Mouse (Mus musculus): Measurements from ENCODE around the gene Suz12. TPM values are rescaled to one million over a fixed set of nuclear protein-coding genes. Genes with fewer than 3 reads are reported as not detected.
A peak's percentile ranks its signal among the peaks of the same experiment; 100 is the strongest.
"Not testable (repeated sequence)": the region's sequence is repeated elsewhere in the genome, so short reads cannot be mapped to it uniquely, and the experiment has no call there.

Gene Suz12
- total and polyA plus RNA-seq, 2 experiments from 2014 or later = 9.2 to 18.7 TPM

DNA sequence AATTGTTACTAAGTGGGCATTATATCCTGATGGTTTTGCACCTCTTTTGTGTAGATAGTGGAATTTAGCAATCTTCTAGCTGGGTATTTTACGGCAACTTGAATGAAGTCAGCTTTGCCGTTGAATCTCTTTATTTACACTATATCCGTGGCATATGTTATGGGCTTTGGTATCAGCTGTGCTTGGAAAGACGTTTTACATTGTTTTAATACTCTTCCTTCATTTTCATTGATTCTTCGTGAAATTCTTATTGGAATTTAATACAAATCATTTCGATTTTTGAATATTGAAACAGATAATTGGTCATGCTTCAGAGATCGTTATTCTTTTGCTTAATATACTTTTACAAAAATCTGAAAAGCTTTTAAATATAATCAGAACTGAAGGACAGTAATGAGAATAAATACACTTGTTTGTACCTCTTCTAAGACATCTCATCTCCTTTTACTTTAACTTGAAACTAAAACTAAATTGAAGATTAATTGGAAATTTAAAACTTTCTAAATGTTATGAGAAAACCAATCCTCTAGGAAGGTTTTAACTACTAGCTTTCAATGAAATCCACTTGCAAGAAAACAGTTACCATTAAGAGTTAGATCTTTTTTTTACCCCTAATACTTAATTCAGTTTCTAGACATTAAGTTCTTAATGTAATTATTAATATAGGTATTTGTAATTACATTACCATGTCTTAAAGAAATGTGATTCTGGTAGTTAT lies 1.5 kb downstream of the Suz12 start:
- Histone ChIP-seq H3K9ac (replicated peaks; ENCODE audit: low read length, poor library complexity, severe bottlenecking) (peak overlapping the region; percentile 80; the same call in 1 of the 2 replicates), H3K4me3 (ENCODE audit: low read depth, low read length) (peak overlapping the region; percentile 95), H3K27me3 (ENCODE audit: insufficient read depth, low read length) (no peaks in the 10 kb centered on the region), H3K4me1 (ENCODE audit: insufficient read depth, low read length) (peaks cover 3% of the 10 kb centered on the region; the same call in 1 of the 2 replicates), H3K36me3 (ENCODE audit: insufficient read depth, low read length) (no peaks in the 10 kb centered on the region), H3K27ac (ENCODE audit: low read depth, low read length) (no peak overlapping the region), H3K4me2 (ENCODE audit: low read depth, low read length, poor library complexity, severe bottlenecking) (peak overlapping the region; percentile 63), H3K9me3 (ENCODE audit: low read length) (no peaks in the 10 kb centered on the region)
- ATAC-seq (ENCODE audit: low FRiP score) (no peak), DNase-seq (ENCODE audit: low spot score) (no peak)
- WGBS = 3% methylated on average over 7 of the region's 7 CpGs
- no peak for TF ChIP-seq CTCF (IDR thresholded peaks at IDR 0.05)

DNA sequence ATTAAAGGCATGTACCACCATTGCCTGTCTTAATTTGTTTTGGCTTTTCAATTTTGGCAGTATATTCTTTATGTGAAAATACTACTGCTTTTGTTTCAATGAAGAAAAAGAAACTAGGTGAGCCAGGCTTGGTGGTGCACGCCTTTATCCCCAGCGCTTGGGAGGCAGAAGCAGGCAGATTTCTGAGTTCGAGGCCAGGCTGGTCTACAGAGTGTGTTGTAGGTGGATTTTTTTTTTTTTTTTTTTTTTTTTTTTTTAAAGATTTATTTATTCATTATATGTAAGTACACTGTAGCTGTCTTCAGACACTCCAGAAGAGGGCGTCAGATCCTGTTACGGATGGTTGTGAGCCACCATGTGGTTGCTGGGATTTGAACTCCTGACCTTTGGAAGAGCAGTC lies 23.6 kb downstream of the Suz12 start:
- not testable (repeated sequence) for H3K4me3 ChIP-seq (ENCODE audit: low read depth, low read length); H3K27me3 ChIP-seq (ENCODE audit: insufficient read depth, low read length); H3K9ac ChIP-seq (replicated peaks; ENCODE audit: low read length, poor library complexity, severe bottlenecking); H3K27ac ChIP-seq (ENCODE audit: low read depth, low read length); H3K9me3 ChIP-seq (ENCODE audit: low read length); H3K4me2 ChIP-seq (ENCODE audit: low read depth, low read length, poor library complexity, severe bottlenecking); H3K4me1 ChIP-seq (ENCODE audit: insufficient read depth, low read length); DNase-seq (ENCODE audit: low spot score); ATAC-seq (ENCODE audit: low FRiP score)
- peaks cover 17% of the 10 kb centered on the region; the same call in 1 of the 2 replicates for H3K36me3 ChIP-seq (ENCODE audit: insufficient read depth, low read length)
- 94% methylated on average over 3 of the region's 5 CpGs for WGBS

DNA sequence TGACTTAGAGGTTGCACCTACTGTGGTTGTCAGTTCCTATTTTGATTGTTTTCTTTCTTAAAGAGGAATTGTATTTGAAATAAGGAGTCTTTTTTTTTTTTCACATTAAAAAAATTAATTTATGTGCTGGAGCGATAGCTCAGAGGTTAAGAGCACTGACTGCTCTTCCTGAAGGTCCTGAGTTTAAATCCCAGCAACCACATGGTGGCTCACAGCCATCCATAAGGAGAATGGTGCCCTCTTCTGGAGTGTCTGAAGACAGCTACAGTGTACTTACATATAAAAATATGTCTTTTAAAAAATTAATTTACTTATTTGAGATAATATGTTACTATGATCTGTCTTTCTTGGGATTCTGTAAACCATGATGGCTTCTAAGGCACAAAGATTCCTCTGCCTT lies 26.9 kb downstream of the Suz12 start:
- no peak overlapping the region for H3K9ac ChIP-seq (replicated peaks; ENCODE audit: low read length, poor library complexity, severe bottlenecking)
- no peak for ATAC-seq (ENCODE audit: low FRiP score)
- WGBS = 93% methylated on average over 1 of the region's 1 CpGs
- H3K27me3 ChIP-seq (ENCODE audit: insufficient read depth, low read length) = no peaks in the 10 kb centered on the region
- no peak overlapping the region for H3K4me2 ChIP-seq (ENCODE audit: low read depth, low read length, poor library complexity, severe bottlenecking)
- no peaks in the 10 kb centered on the region for H3K9me3 ChIP-seq (ENCODE audit: low read length)
- no peak for DNase-seq (ENCODE audit: low spot score)
- no peak overlapping the region for H3K4me3 ChIP-seq (ENCODE audit: low read depth, low read length)
- TF ChIP-seq CTCF (IDR thresholded peaks at IDR 0.05) = peak; percentile 16; the same call in 1 of the 2 replicates
- H3K27ac ChIP-seq (ENCODE audit: low read depth, low read length) = no peak overlapping the region
- peaks cover 14% of the 10 kb centered on the region for H3K36me3 ChIP-seq (ENCODE audit: insufficient read depth, low read length)
- no peaks in the 10 kb centered on the region for H3K4me1 ChIP-seq (ENCODE audit: insufficient read depth, low read length)

DNA sequence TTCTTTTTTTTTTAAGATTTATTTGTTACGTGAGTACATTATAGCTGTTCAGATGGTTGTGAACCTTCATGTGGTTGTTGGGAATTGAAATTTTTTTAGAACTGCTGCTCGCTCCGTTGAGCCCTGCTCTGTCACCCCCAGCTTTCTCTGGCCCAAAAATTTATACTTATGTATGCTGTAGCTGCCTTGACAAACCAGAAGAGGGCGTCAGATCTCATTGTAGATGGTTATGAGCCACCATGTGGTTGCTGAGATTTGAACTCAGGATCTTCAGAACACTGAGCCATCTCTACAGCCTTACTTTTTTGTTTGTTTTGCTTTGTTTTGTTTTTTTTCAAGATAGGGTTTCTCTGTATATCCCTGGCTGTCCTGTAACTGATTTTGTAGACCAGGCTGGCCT lies 28.4 kb downstream of the Suz12 start:
- Histone ChIP-seq H3K36me3 (ENCODE audit: insufficient read depth, low read length) (peaks cover 16% of the 10 kb centered on the region), H3K27me3 (ENCODE audit: insufficient read depth, low read length) (no peaks in the 10 kb centered on the region), H3K27ac (ENCODE audit: low read depth, low read length) (no peak overlapping the region), H3K4me2 (ENCODE audit: low read depth, low read length, poor library complexity, severe bottlenecking) (no peak overlapping the region), H3K9ac (replicated peaks; ENCODE audit: low read length, poor library complexity, severe bottlenecking) (no peak overlapping the region), H3K9me3 (ENCODE audit: low read length) (no peaks in the 10 kb centered on the region), H3K4me3 (ENCODE audit: low read depth, low read length) (no peak overlapping the region), H3K4me1 (ENCODE audit: insufficient read depth, low read length) (no peaks in the 10 kb centered on the region)
- no peak for TF ChIP-seq CTCF (IDR thresholded peaks at IDR 0.05)
- DNase-seq (ENCODE audit: low spot score) (no peak), ATAC-seq (ENCODE audit: low FRiP score) (no peak)
- WGBS = 90% methylated on average over 4 of the region's 4 CpGs

DNA sequence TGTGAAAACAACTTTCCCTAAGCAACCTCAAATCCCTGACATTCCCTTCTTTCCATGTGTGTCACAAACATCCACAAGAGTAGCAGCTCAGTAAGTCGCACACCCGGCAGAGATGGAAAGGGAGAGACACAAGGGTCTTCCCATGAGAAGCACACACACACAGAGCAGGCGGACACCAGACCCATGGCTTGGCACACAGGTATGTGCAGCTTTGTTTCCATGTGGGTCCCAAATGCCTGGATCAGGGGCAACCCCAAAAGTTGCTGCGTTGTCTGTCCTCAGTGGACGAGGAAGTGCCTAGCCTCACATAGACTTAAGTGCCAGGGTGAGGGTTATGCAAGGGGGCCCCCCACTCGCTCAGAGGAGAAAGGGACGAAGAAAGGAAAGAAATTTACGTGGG lies 44.6 kb downstream of the Suz12 start:
- 84% methylated on average over 8 of the region's 8 CpGs for WGBS
- DNase-seq (ENCODE audit: low spot score) (no peak), ATAC-seq (ENCODE audit: low FRiP score) (no peak)
- Histone ChIP-seq H3K4me2 (ENCODE audit: low read depth, low read length, poor library complexity, severe bottlenecking) (no peak overlapping the region), H3K27me3 (ENCODE audit: insufficient read depth, low read length) (no peaks in the 10 kb centered on the region), H3K4me3 (ENCODE audit: low read depth, low read length) (no peak overlapping the region), H3K9me3 (ENCODE audit: low read length) (no peaks in the 10 kb centered on the region), H3K27ac (ENCODE audit: low read depth, low read length) (no peak overlapping the region), H3K4me1 (ENCODE audit: insufficient read depth, low read length) (no peaks in the 10 kb centered on the region), H3K9ac (replicated peaks; ENCODE audit: low read length, poor library complexity, severe bottlenecking) (no peak overlapping the region), H3K36me3 (ENCODE audit: insufficient read depth, low read length) (peaks cover 4% of the 10 kb centered on the region)
- no peak for TF ChIP-seq CTCF (IDR thresholded peaks at IDR 0.05)

DNA sequence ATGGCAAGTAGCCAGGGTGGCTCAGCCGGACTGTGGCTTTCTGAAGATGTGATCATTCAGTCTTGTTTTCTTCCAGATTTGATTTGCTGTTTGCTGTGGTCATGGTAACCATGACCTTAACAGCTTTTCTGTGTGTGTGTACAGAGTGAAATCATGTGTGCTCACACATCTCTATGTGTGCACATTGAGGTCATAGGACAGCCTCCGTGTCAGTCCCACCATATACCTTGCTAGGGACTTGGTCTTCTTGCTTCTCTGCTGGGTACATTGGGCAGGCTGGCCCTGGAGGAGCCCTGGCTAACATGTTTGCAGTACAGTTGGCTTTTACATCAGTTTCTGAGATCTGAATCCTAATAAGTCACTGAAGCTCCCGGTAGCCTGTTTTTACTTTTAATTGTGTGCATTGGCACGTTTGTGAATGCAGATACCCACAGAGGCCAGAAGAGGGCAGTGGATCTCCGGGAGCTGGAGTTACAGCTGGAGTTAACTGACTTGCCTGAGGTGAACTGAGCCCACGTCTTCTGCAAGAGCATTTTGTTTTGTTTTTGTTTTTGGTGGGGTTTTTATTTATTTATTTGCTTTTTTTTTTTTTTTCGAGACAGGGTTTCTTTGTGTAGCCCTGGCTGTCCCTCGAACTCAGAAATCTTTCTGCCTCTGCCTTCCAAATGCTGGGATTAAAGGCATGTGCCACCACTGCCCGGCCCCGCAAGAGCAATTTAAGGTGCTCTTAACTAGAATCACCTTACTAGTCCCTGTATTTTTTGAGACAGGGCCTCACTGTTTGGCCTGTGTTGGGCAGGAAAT lies 49.9 kb downstream of the Suz12 start:
- no peaks in the 10 kb centered on the region for H3K4me1 ChIP-seq (ENCODE audit: insufficient read depth, low read length)
- ATAC-seq (ENCODE audit: low FRiP score) = no peak
- WGBS = 58% methylated on average over 10 of the region's 10 CpGs
- no peaks in the 10 kb centered on the region for H3K9me3 ChIP-seq (ENCODE audit: low read length)
- H3K4me3 ChIP-seq (ENCODE audit: low read depth, low read length) = no peak overlapping the region
- no peak overlapping the region for H3K9ac ChIP-seq (replicated peaks; ENCODE audit: low read length, poor library complexity, severe bottlenecking)
- peak; percentile 74 for TF ChIP-seq CTCF (IDR thresholded peaks at IDR 0.05)
- no peak overlapping the region for H3K4me2 ChIP-seq (ENCODE audit: low read depth, low read length, poor library complexity, severe bottlenecking)
- H3K36me3 ChIP-seq (ENCODE audit: insufficient read depth, low read length) = no peaks in the 10 kb centered on the region
- no peaks in the 10 kb centered on the region for H3K27me3 ChIP-seq (ENCODE audit: insufficient read depth, low read length)
- no peak overlapping the region for H3K27ac ChIP-seq (ENCODE audit: low read depth, low read length)
- peak; percentile 55 for DNase-seq (ENCODE audit: low spot score)
